Mouse (Mus musculus): Measurements from ENCODE around the gene Med11. TPM values are rescaled to one million over a fixed set of nuclear protein-coding genes. Genes with fewer than 3 reads are reported as not detected.

Gene Med11
- polyA plus RNA-seq, 1 experiment from 2014 or later: 37.3 TPM

DNA sequence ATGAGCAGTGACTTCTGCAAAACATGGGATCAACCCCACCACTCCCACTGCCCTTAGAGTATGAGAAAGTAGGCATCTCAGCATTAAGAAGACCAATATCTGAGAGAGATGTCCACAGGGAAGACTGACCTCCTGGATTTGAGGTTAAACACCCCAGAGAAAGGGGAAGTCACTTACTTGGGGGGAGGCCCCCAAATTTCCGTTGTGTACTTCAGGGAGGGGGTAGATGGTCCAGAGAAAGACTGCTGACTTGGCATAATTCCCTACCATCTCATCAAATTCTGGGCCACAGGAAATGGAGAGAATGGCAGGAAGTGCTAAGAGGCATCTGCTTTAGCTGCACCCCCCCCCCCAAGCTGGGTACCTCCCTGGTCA lies 18.2 kb upstream of the Med11 start:
- no peak overlapping the region for H3K4me3 ChIP-seq (ENCODE audit: low read depth, low read length)
- H3K9ac ChIP-seq (replicated peaks; ENCODE audit: low read depth): no peak overlapping the region
- no peaks in the 10 kb centered on the region for H3K9me3 ChIP-seq (ENCODE audit: low read length)
- TF ChIP-seq CTCF (IDR thresholded peaks at IDR 0.05) (no peak), EP300 (IDR thresholded peaks at IDR 0.05) (no peak)
- no peaks in the 10 kb centered on the region for H3K27me3 ChIP-seq (replicated peaks; ENCODE audit: insufficient read depth, low read length)
- H3K4me2 ChIP-seq (replicated peaks; ENCODE audit: low read depth, low read length): no peak overlapping the region
- H3K27ac ChIP-seq (ENCODE audit: low read length): no peak overlapping the region
- peaks cover 6% of the 10 kb centered on the region; the same call in 1 of the 2 replicates for H3K4me1 ChIP-seq (ENCODE audit: insufficient read depth, low read depth, low read length)
- no peak for ATAC-seq
- H3K36me3 ChIP-seq (ENCODE audit: insufficient read depth, low read length): 0 out of 2 replicates have a peak, but pooled peaks cover 6% of the 10 kb centered on the region
- 56% methylated on average over 1 of the region's 1 CpGs for WGBS
- no peak for DNase-seq (ENCODE audit: low spot score)

DNA sequence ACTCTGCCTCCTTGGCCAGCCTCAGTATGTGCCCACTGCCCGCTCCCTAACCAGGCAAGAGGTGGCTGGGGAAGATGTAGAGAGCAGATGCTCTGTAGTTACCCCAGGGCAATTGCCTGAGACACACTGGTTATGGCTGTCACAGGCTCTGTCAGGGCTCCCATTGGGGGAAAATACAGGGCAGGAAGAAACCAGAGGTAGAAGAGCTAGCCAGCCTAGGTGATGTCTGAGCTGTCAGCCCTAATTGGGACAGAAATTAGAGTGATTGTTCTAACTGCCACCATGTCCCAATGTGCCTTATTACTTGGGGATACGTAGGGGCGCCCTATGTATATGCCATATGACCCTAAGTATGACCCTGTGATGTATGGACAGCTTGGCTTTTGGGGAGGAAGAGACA lies 17.8 kb upstream of the Med11 start:
- no peak for DNase-seq (ENCODE audit: low spot score)
- H3K9me3 ChIP-seq (ENCODE audit: low read length): no peaks in the 10 kb centered on the region
- H3K4me2 ChIP-seq (replicated peaks; ENCODE audit: low read depth, low read length): 0 out of 2 replicates have a peak overlapping the region, but pooled peaks have one; percentile 9
- no peaks in the 10 kb centered on the region for H3K27me3 ChIP-seq (replicated peaks; ENCODE audit: insufficient read depth, low read length)
- no peak overlapping the region for H3K27ac ChIP-seq (ENCODE audit: low read length)
- H3K4me1 ChIP-seq (ENCODE audit: insufficient read depth, low read depth, low read length): peaks cover 6% of the 10 kb centered on the region; the same call in 1 of the 2 replicates
- H3K36me3 ChIP-seq (ENCODE audit: insufficient read depth, low read length): 0 out of 2 replicates have a peak, but pooled peaks cover 6% of the 10 kb centered on the region
- TF ChIP-seq CTCF (IDR thresholded peaks at IDR 0.05): no peak
- no peak for TF ChIP-seq EP300 (IDR thresholded peaks at IDR 0.05)
- ATAC-seq: no peak
- no peak overlapping the region for H3K4me3 ChIP-seq (ENCODE audit: low read depth, low read length)
- no peak overlapping the region for H3K9ac ChIP-seq (replicated peaks; ENCODE audit: low read depth)
- 93% methylated on average over 3 of the region's 3 CpGs for WGBS

DNA sequence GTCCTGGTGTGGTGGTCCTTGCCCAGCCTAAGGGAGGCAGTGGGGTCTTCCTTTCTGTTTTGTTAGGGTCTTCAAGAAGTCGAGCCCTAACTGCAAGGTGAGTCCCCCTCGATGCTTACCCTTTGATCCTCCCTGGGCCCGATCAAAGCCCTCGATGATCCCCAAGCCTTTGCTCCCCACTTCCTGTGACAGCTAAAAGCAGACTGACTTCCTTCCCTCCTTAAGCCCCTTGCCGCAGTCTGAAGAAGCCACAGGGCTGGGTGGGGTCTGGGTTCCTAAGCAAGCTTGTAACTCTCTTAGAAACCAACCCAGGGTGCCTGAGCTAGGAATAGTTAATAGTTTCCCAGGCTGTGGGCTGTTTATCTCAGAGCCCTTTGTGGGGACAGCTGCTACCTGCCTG lies 16.2 kb upstream of the Med11 start:
- Histone ChIP-seq H3K4me1 (ENCODE audit: insufficient read depth, low read depth, low read length) (peaks cover 6% of the 10 kb centered on the region; the same call in 1 of the 2 replicates), H3K27me3 (replicated peaks; ENCODE audit: insufficient read depth, low read length) (no peaks in the 10 kb centered on the region), H3K9me3 (ENCODE audit: low read length) (no peaks in the 10 kb centered on the region), H3K27ac (ENCODE audit: low read length) (no peak overlapping the region), H3K9ac (replicated peaks; ENCODE audit: low read depth) (no peak overlapping the region), H3K4me3 (ENCODE audit: low read depth, low read length) (no peak overlapping the region), H3K36me3 (ENCODE audit: insufficient read depth, low read length) (0 out of 2 replicates have a peak, but pooled peaks cover 6% of the 10 kb centered on the region), H3K4me2 (replicated peaks; ENCODE audit: low read depth, low read length) (no peak overlapping the region)
- 45% methylated on average over 5 of the region's 5 CpGs for WGBS
- TF ChIP-seq CTCF (IDR thresholded peaks at IDR 0.05) (no peak), EP300 (IDR thresholded peaks at IDR 0.05) (no peak)
- ATAC-seq (no peak), DNase-seq (ENCODE audit: low spot score) (no peak)

DNA sequence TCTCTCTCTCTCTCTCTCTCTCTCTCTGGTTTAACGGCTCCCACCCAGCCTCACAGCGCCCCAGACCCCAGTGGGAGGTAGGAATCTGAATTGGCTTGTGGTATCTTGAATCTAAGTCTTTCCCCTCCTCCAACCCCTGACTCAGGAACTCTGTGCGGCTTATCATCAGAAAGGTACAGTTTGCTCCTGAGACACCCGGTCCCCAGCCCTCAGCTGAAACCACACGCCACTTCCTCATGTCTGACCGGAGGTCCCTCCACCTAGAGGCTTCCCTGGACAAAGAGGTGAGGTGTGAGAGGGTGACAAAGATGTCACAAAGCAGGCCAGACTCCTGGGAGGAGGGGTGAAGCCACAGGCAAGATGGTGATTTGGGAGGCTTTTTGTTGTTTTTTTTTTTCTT lies 14.3 kb upstream of the Med11 start:
- 0 out of 2 replicates have a peak, but pooled peaks cover 6% of the 10 kb centered on the region for H3K36me3 ChIP-seq (ENCODE audit: insufficient read depth, low read length)
- ATAC-seq (no peak), DNase-seq (ENCODE audit: low spot score) (no peak)
- no peak overlapping the region for H3K9ac ChIP-seq (replicated peaks; ENCODE audit: low read depth)
- no peaks in the 10 kb centered on the region for H3K27me3 ChIP-seq (replicated peaks; ENCODE audit: insufficient read depth, low read length)
- TF ChIP-seq CTCF (IDR thresholded peaks at IDR 0.05): no peak
- TF ChIP-seq EP300 (IDR thresholded peaks at IDR 0.05): no peak
- no peaks in the 10 kb centered on the region for H3K9me3 ChIP-seq (ENCODE audit: low read length)
- 76% methylated on average over 6 of the region's 6 CpGs for WGBS
- no peak overlapping the region for H3K27ac ChIP-seq (ENCODE audit: low read length)
- H3K4me3 ChIP-seq (ENCODE audit: low read depth, low read length): no peak overlapping the region
- H3K4me2 ChIP-seq (replicated peaks; ENCODE audit: low read depth, low read length): no peak overlapping the region
- peaks cover 6% of the 10 kb centered on the region; the same call in 1 of the 2 replicates for H3K4me1 ChIP-seq (ENCODE audit: insufficient read depth, low read depth, low read length)

DNA sequence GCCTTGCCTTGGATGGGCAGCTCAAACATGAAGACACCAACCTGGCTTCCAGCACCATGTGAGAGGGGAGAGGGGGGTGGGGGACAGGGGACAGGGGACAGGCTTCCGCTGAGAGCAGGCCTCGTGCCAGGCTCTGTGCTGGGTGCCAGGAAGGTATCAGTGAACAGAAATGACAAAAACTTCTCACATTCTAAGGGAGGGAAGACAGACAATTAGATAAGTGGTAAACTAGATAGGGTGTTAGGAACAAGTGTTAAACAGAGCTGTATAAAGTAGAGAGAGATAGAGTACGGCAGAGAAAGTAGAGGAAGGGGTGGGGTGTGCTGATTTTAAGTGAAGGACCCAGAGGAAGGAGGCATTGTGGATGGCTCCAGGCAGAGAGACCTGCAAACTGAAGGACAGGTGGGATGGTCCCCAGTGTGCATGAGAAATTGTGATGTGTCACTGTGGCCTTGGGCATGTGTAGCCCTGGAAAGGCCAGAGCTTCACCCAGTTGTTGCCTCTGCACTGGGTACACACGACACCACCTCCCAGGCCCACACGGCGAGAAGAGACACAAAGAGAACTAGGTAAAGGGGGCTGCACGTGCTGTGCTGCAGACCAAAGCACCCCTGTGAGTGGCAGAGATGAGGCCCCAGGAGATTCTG lies 12.9 kb upstream of the Med11 start:
- no peak overlapping the region for H3K4me2 ChIP-seq (replicated peaks; ENCODE audit: low read depth, low read length)
- H3K4me1 ChIP-seq (ENCODE audit: insufficient read depth, low read depth, low read length): no peaks in the 10 kb centered on the region
- TF ChIP-seq CTCF (IDR thresholded peaks at IDR 0.05) (no peak), EP300 (IDR thresholded peaks at IDR 0.05) (no peak)
- H3K9me3 ChIP-seq (ENCODE audit: low read length): no peaks in the 10 kb centered on the region
- H3K27me3 ChIP-seq (replicated peaks; ENCODE audit: insufficient read depth, low read length): no peaks in the 10 kb centered on the region
- no peak overlapping the region for H3K27ac ChIP-seq (ENCODE audit: low read length)
- no peak overlapping the region for H3K9ac ChIP-seq (replicated peaks; ENCODE audit: low read depth)
- WGBS: 88% methylated on average over 7 of the region's 7 CpGs
- ATAC-seq: no peak
- no peak for DNase-seq (ENCODE audit: low spot score)
- 0 out of 2 replicates have a peak, but pooled peaks cover 6% of the 10 kb centered on the region for H3K36me3 ChIP-seq (ENCODE audit: insufficient read depth, low read length)
- H3K4me3 ChIP-seq (ENCODE audit: low read depth, low read length): no peak overlapping the region

DNA sequence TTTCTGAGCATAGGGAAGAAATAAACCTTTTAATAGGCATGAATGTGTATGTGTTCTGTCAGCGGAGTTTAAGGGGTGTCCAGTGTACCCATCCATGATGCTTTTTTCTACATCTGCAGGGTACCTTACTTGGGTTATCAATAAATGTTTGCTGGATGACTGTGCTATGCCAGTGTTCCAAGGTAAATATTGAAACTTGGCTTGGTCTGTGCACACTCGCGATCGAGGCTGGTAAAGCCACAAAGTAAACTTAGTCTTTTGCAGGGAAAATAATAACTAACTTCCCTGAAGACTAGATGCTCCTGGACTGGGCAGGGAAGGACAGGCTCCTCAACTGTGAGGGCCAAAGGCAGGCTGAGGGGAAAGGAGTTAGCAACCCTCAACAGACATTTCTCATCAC lies 11.1 kb upstream of the Med11 start:
- ATAC-seq (no peak), DNase-seq (ENCODE audit: low spot score) (no peak)
- Histone ChIP-seq H3K9me3 (ENCODE audit: low read length) (no peaks in the 10 kb centered on the region), H3K4me3 (ENCODE audit: low read depth, low read length) (no peak overlapping the region), H3K4me1 (ENCODE audit: insufficient read depth, low read depth, low read length) (no peaks in the 10 kb centered on the region), H3K27me3 (replicated peaks; ENCODE audit: insufficient read depth, low read length) (no peaks in the 10 kb centered on the region), H3K4me2 (replicated peaks; ENCODE audit: low read depth, low read length) (no peak overlapping the region), H3K27ac (ENCODE audit: low read length) (no peak overlapping the region), H3K9ac (replicated peaks; ENCODE audit: low read depth) (no peak overlapping the region), H3K36me3 (ENCODE audit: insufficient read depth, low read length) (0 out of 2 replicates have a peak, but pooled peaks cover 6% of the 10 kb centered on the region)
- WGBS: 59% methylated on average over 4 of the region's 4 CpGs
- TF ChIP-seq EP300 (IDR thresholded peaks at IDR 0.05) (no peak), CTCF (IDR thresholded peaks at IDR 0.05) (no peak)

All from lung, postnatal 0 days (tissue).